Mouse (Mus musculus) myocyte (in vitro differentiated cells): Measurements from ENCODE around the gene Rnasel.

ENCODE experiments used
- CEBPB ChIP-seq: IDR thresholded peaks from 2 replicates; pipeline ENCODE4 v1.6.1; 2011; ENCODE audit warnings: mild to moderate bottlenecking, moderate library complexity; ENCODE audit not compliant: poor library complexity, insufficient read depth, severe bottlenecking
- E2F4 ChIP-seq: IDR thresholded peaks from one replicate; pipeline ENCODE4 v1.6.1; 2011; ENCODE audit warnings: mild to moderate bottlenecking, control low read depth, moderate library complexity; ENCODE audit not compliant: insufficient read depth
- MAX ChIP-seq: IDR thresholded peaks from one replicate; pipeline ENCODE4 v1.6.1; 2011; ENCODE audit warnings: low read depth, mild to moderate bottlenecking, control low read depth
- MYOD1 ChIP-seq, 3 experiments: IDR thresholded peaks; one replicate each; pipeline ENCODE4 v1.6.1; 2011; ENCODE audit warnings: control low read depth in 2 of 3, low read depth in 2 of 3, mild to moderate bottlenecking in 2 of 3, moderate library complexity in 1 of 3; ENCODE audit not compliant: insufficient read length in 2 of 3, control insufficient read depth in 1 of 3
- MYOG ChIP-seq, 3 experiments: IDR thresholded peaks; one replicate each; pipeline ENCODE4 v1.6.1; 2011; ENCODE audit warnings: control low read depth in 2 of 3, low read depth in 2 of 3, mild to moderate bottlenecking in 2 of 3; ENCODE audit not compliant: insufficient read length in 2 of 3, control insufficient read depth in 1 of 3, insufficient read depth in 1 of 3
- POLR2A ChIP-seq: IDR thresholded peaks from one replicate; pipeline ENCODE4 v1.6.1; 2011; ENCODE audit warnings: low read depth, mild to moderate bottlenecking, control low read depth, moderate library complexity; ENCODE audit not compliant: insufficient read length
- POLR2AphosphoS2 ChIP-seq: IDR thresholded peaks from one replicate; pipeline ENCODE4 v1.6.1; 2011; ENCODE audit warnings: low read depth, control low read depth; ENCODE audit not compliant: insufficient read length
- REST ChIP-seq: IDR thresholded peaks from one replicate; pipeline ENCODE4 v1.6.1; 2011; ENCODE audit warnings: mild to moderate bottlenecking, control low read depth, moderate library complexity; ENCODE audit not compliant: insufficient read depth, insufficient read length
- TCF12 ChIP-seq: IDR thresholded peaks from one replicate; pipeline ENCODE4 v1.6.1; 2011; ENCODE audit warnings: mild to moderate bottlenecking, control low read depth; ENCODE audit not compliant: poor library complexity, insufficient read depth, severe bottlenecking

DNA sequence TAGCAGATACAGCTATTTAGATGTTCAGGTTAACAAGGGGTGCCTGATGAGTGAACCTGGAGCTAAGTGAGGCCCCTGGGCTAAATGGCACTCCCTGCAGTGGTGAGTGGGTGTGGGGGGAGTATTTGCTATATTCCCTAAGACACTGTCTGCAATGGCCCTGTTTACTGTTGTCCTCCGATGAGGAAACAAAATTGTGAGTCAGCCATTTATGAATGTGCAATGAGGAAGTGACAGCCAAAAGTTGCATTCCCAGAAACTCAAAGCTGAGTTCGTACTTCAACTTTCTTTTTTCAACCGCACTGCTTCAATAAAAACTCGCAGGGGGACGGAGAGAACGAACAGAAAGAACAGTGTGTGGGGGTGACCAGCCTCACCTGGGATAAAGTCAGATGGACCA lies 3.3 kb downstream of the Rnasel start:
- no peak for TF ChIP-seq POLR2A
- no peak for TF ChIP-seq MAX
- no peak for TF ChIP-seq MYOD1 (IDR thresholded peaks at IDR 0.05; ENCODE audit: control insufficient read depth in 1 of 3, insufficient read length in 2 of 3, low read depth in 2 of 3)
- no peak for TF ChIP-seq TCF12
- no peak for TF ChIP-seq POLR2AphosphoS2
- no peak for TF ChIP-seq REST
- no peak for TF ChIP-seq MYOG (IDR thresholded peaks at IDR 0.05; ENCODE audit: control insufficient read depth in 1 of 3, insufficient read depth in 1 of 3, insufficient read length in 2 of 3, low read depth in 2 of 3)
- no peak for TF ChIP-seq E2F4
- TF ChIP-seq CEBPB, result no peak
